Mouse (Mus musculus) kidney, postnatal 25 days (tissue): ENCODE measurements around the gene Perp.

Experiments used
- DNase-seq, 2 experiments: peaks; one replicate each; pipeline ENCODE4 v3.0.0; 2021; ENCODE audit warnings: mixed read lengths in 2 of 2

The Perp gene

GRCm38 (mm10) chr10:18864753-18865152 lies 19.9 kb downstream of the Perp start:
- DNase-seq: no peak

GRCm38 (mm10) chr10:18870990-18871389 lies 26.2 kb downstream of the Perp start:
- DNase-seq: no peak

- DNase-seq: no peak
These were observed 31.4 kb downstream of the Perp start for GRCm38 (mm10) chr10:18876211-18876610.

GRCm38 (mm10) chr10:18878111-18878510 lies 33.3 kb downstream of the Perp start:
- no peak for DNase-seq

GRCm38 (mm10) chr10:18879160-18879559 lies 34.3 kb downstream of the Perp start:
- DNase-seq: no peak

- no peak for DNase-seq
These were observed 34.9 kb downstream of the Perp start for GRCm38 (mm10) chr10:18879690-18880089.

- no peak for DNase-seq
These were observed 37.4 kb downstream of the Perp start for GRCm38 (mm10) chr10:18882190-18882589.

- peak; percentile 70 to 72 for DNase-seq
These were observed 42.3 kb downstream of the Perp start for GRCm38 (mm10) chr10:18886918-18887625.

- no peak for DNase-seq
These were observed 43.9 kb downstream of the Perp start for GRCm38 (mm10) chr10:18888751-18889150.

- no peak for DNase-seq
These were observed 44.4 kb downstream of the Perp start for GRCm38 (mm10) chr10:18889255-18889654.

GRCm38 (mm10) chr10:18891110-18891509 lies 46.3 kb downstream of the Perp start:
- DNase-seq: no peak

GRCm38 (mm10) chr10:18892102-18892501 lies 47.3 kb downstream of the Perp start:
- DNase-seq: no peak

GRCm38 (mm10) chr10:18894259-18895166 lies 49.7 kb downstream of the Perp start:
- DNase-seq: no peak

- peak; percentile 44 to 46 for DNase-seq
These were observed 59.3 kb downstream of the Perp start for GRCm38 (mm10) chr10:18904108-18904507.
